ENCODE assay signal across 8 mouse cellular contexts in the genomic region with DNA sequence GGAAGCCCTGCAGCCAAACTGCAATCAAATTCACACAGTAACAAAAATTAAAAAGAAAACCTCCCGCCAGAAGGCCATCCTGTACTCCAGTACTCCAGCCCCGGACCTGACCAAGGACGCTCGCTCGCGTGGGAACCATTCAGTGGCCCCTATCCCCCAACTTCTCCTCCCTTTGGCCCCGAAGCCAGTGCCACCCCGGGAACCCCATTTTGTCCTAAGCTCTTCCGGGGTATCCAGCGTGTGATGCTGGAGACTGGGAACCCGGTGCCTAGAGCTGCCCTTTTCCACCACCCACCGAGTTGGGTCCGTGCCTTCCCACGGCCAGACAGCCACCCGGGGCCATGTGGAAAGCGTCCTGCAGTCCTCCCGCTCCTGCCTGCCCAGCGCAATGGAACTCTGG. TPM values are rescaled to one million over a fixed set of nuclear protein-coding genes. Genes with fewer than 3 reads are reported as not detected.
A peak's percentile ranks its signal among the peaks of the same experiment; 100 is the strongest.
DNase-seq lines count a peak whose midpoint lies in the region; ATAC-seq lines count a peak whose summit lies in the region.
"Not testable (repeated sequence)": the region's sequence is repeated elsewhere in the genome, so short reads cannot be mapped to it uniquely, and the experiment has no call there.

No protein-coding gene starts in this region.

- H3K4me2 ChIP-seq in forebrain, embryonic 11.5 days (ENCODE audit: low read depth, low read length, severe bottlenecking) = peak overlapping the region; percentile 31; the same call in 1 of the 2 replicates
- H3K4me2 ChIP-seq in limb, embryonic 13.5 days (replicated peaks) = peak overlapping the region; percentile 58

- H3K27ac ChIP-seq in brown adipose tissue, adult 24 weeks (replicated peaks; ENCODE audit: low read depth, low read length); forebrain, embryonic 11.5 days (ENCODE audit: low read depth, low read length); limb, embryonic 13.5 days: not testable (repeated sequence)

- not testable (repeated sequence) for H3K9me3 ChIP-seq in forebrain, embryonic 11.5 days (ENCODE audit: control insufficient read depth, low read length); limb, embryonic 13.5 days

- not testable (repeated sequence) for H3K4me1 ChIP-seq in brown adipose tissue, adult 24 weeks (ENCODE audit: control insufficient read depth, insufficient read depth, insufficient read length, low read length); forebrain, embryonic 11.5 days (replicated peaks; ENCODE audit: control insufficient read depth, insufficient read depth, low read length); limb, embryonic 13.5 days

- under 1% methylated on average over 18 of the region's 18 CpGs for WGBS in forebrain, embryonic 11.5 days
- WGBS in limb, embryonic 13.5 days = 2% methylated on average over 18 of the region's 18 CpGs

- intact Hi-C loops in heart, postnatal 14 days (cut with DNase I) = not testable (repeated sequence)

- not testable (repeated sequence) for H3K36me3 ChIP-seq in forebrain, embryonic 11.5 days (ENCODE audit: control insufficient read depth, insufficient read depth, low read length); limb, embryonic 13.5 days

- peak; percentile 4 for DNase-seq in 416B (ENCODE audit: low read depth)
- not testable (repeated sequence) for DNase-seq in forebrain, embryonic 11.5 days (ENCODE audit: low spot score)
- DNase-seq in heart, postnatal 14 days = peak; percentile 20 to 29
- DNase-seq in kidney, postnatal 14 days = peak; percentile 34
- peak; percentile 0 for DNase-seq in mesoderm, embryonic 11.5 days (ENCODE audit: low read depth, low spot score)
- DNase-seq in right cerebral cortex, postnatal 25 days = peak; percentile 47

- H3K27me3 ChIP-seq in forebrain, embryonic 11.5 days (ENCODE audit: control insufficient read depth, insufficient read depth, low read length); limb, embryonic 13.5 days: not testable (repeated sequence)

- ATAC-seq in forebrain, embryonic 11.5 days (replicated peaks; ENCODE audit: low FRiP score); limb, embryonic 13.5 days (ENCODE audit: low FRiP score, low read depth): not testable (repeated sequence)

- peak overlapping the region; percentile 32; the same call in 1 of the 2 replicates for H3K9ac ChIP-seq in forebrain, embryonic 11.5 days (ENCODE audit: low read length)
- peak overlapping the region; percentile 61; the same call in 1 of the 2 replicates for H3K9ac ChIP-seq in limb, embryonic 13.5 days

- peak overlapping the region; percentile 63 for H3K4me3 ChIP-seq in brown adipose tissue, adult 24 weeks (ENCODE audit: insufficient read depth, low read depth, low read length)
- H3K4me3 ChIP-seq in forebrain, embryonic 11.5 days (ENCODE audit: low read depth, low read length) = peak overlapping the region; percentile 34
- peak overlapping the region; percentile 51 for H3K4me3 ChIP-seq in limb, embryonic 13.5 days

RNA-seq across cellular contexts. Expression of gene Gm14326, which starts 0.4 kb away (rescaled TPM):
- polyA plus RNA-seq in brown adipose tissue, adult 24 weeks (2012; ENCODE audit: insufficient read depth, insufficient read length, missing spikeins) = 13.6 and 21.0 TPM in 2 replicates
- polyA plus RNA-seq in forebrain, embryonic 11.5 days (2014; fragmentation: Nextera tagmentation; extraction: Ambion mirVana) = 16.2 and 20.0 TPM in 2 replicates
- total RNA-seq in heart, postnatal 14 days (2021) = 10 to 100 TPM; 31.1 to 43.1 TPM
- polyA plus RNA-seq in limb, embryonic 13.5 days (2015; fragmentation: Nextera tagmentation; extraction: Ambion mirVana) = 19.0 and 20.5 TPM in 2 replicates

RNA-seq across cellular contexts. Expression of gene Zfp972, which starts 31.3 kb away (rescaled TPM):
- 2.3 TPM in 1 of 2 replicates, not detected in the other for polyA plus RNA-seq in brown adipose tissue, adult 24 weeks (2012; ENCODE audit: insufficient read depth, insufficient read length, missing spikeins)
- 0.52 TPM in 1 of 2 replicates, not detected in the other for polyA plus RNA-seq in forebrain, embryonic 11.5 days (2014; fragmentation: Nextera tagmentation; extraction: Ambion mirVana)
- total RNA-seq in heart, postnatal 14 days (2021) = 1 to 10 TPM in 1 of 2 experiments, under 1 TPM in 1; 0.44 to 1.1 TPM
- 0.56 and 0.59 TPM in 2 replicates for polyA plus RNA-seq in limb, embryonic 13.5 days (2015; fragmentation: Nextera tagmentation; extraction: Ambion mirVana)

RNA-seq across cellular contexts. Expression of gene Gm14327, which starts 59.8 kb away (rescaled TPM):
- polyA plus RNA-seq in brown adipose tissue, adult 24 weeks (2012; ENCODE audit: insufficient read depth, insufficient read length, missing spikeins) = 3.1 and 8.3 TPM in 2 replicates
- polyA plus RNA-seq in forebrain, embryonic 11.5 days (2014; fragmentation: Nextera tagmentation; extraction: Ambion mirVana) = 1.7 and 3.2 TPM in 2 replicates
- total RNA-seq in heart, postnatal 14 days (2021) = 10 to 100 TPM; 30.8 to 31.1 TPM
- polyA plus RNA-seq in limb, embryonic 13.5 days (2015; fragmentation: Nextera tagmentation; extraction: Ambion mirVana) = 3.7 TPM in 2 replicates
